Mouse (Mus musculus) frontal cortex, postnatal 14 days (tissue): Measurements from ENCODE around the gene Gm10945.

ENCODE experiments used
- DNase-seq, 2 experiments: peaks; one replicate each; pipeline ENCODE4 v3.0.0; 2022; ENCODE audit warnings: low spot score in 2 of 2

Gene Gm10945

GRCm38 (mm10) chr10:6761287-6761811 is at the start of gene Gm10945:
Gm10945 (minus strand) TSS chr10:6761761.
- DNase-seq, result no peak

DNA sequence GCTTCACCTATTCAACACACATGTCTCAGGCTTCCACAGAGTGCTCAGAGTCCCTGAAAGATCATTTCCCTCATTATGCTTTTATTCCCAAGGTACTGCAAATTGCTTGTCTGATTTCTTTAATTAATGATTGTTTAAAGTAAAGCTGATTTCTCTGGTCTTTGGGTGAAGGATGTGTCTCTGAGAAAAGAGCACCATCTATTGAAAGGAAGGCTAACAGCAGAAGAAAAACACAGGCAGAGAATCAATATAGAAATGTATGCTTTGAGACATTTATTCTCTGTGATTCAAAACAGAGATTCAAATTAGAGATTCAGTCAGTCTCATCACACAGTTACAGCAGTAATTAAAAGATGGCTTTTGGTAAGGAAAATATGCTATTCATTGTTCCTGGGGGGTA is 28.7 kb upstream of the Gm10945 start:
- DNase-seq, result no peak

GRCm38 (mm10) chr10:6788517-6789237 is 27.1 kb upstream of the Gm10945 start:
- no peak for DNase-seq

DNA sequence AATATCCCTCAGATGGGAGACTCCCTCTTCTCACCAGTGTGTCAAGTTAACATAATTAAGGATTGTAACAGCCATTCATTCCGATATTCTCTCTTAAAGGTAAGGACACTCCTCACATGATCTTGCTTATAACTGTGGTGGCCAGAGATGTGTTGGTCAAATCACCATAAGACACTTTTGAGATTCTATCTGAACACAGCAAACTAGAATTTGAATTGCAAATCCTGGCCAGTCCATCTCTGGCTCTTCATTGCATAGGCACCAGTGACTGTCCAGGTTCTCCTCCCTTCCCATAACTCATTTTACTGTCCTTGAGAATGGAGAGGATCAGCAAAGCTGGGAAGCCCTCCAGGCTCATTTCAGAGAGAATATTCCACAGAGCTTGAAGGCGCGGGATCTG is 3.4 kb downstream of the Gm10945 start, which contains the start of gene Oprm1:
Oprm1 (plus strand) TSS at position 301 of the 400 bp plus-strand sequence.
- no peak for DNase-seq

- DNase-seq, result no peak
Measured at GRCm38 (mm10) chr10:6753375-6753774, 8.2 kb downstream of the Gm10945 start.

- DNase-seq, result no peak
Measured at GRCm38 (mm10) chr10:6728469-6728868, 33.1 kb downstream of the Gm10945 start.

- no peak for DNase-seq
Measured at GRCm38 (mm10) chr10:6723765-6724164, 37.8 kb downstream of the Gm10945 start.

DNA sequence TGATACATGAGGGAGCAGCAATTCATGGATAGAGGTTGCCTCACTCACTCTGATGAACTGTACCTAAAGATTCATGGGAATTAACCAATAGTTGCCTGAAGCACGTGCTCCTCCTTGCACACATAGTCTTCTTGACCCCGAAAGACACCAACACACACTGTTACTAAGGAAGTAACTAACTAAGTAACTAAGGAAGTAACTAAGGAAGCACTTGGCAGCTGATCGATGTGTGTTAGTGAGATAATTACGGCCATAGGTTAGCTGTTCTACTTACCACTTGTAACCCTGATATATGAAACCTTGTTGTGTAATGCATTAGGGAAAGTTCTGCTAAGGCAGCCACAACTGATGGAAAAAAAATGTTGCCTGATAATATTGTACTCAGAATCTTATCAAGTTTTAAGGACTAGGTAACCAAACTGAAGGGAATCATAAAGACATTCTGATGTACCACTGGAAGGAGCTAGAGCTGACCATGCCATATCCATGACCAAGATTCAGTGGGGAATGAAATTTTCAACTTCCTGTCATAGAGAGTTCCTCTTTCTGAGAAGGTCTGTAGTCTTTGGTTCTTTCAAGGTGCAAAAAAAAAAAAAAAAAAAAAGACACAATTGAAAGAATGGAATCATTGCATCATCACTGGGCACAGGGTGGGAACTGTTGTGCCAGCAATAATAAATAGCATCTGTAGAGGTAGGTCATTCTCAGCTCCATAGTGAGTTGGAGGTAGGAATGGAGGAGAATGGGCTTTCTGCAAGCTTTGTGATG is 44.2 kb downstream of the Gm10945 start:
- DNase-seq, result no peak

GRCm38 (mm10) chr10:6705226-6705885 is 56.2 kb downstream of the Gm10945 start:
- no peak for DNase-seq

DNA sequence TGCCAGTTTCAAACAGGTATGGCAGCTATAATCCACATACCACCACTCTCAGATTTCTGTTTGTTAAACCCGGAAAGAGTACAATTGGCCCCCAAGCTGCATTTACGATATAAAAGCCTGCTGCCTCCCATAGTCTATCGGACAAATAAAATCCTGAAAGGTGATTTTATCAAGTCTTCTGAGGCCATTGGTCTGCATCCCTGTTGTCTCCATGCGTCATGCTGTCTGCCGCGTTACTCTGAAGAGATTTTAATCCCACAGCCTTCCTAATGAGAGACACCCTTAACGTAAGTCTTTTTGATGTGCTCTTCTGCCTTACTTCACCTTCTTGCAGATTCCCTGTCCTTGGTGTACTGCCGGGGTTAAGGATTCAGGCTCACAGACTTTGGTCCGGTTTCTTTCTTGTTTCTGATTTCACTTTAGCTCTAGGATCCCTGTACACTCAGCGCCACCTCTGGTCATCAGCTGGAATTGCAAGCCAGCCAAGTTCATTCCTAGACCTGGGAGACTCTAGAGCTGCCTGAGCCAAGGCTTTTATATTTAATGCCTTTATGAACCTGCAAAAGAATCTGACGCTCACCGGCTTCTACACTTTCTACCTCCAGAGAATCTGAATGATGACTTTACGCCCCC is 67.2 kb downstream of the Gm10945 start:
- DNase-seq, result peak; percentile 11 to 42
